Mouse (Mus musculus) adrenal gland, postnatal 25 days (tissue): Measurements from ENCODE around the gene Bicral. TPM values are rescaled to one million over a fixed set of nuclear protein-coding genes. Genes with fewer than 3 reads are reported as not detected.
"Not testable (repeated sequence)": the region's sequence is repeated elsewhere in the genome, so short reads cannot be mapped to it uniquely, and the experiment has no call there.

Source experiments
- DNase-seq: peaks from one replicate; pipeline ENCODE4 v3.0.0; 2021; ENCODE audit warnings: mixed read lengths
- total RNA-seq: library from RNA; stranded (reverse); gene quantifications from 2 replicates; pipeline ENCODE4 v1.2.3, GENCODE M21; 2021

Bicral gene
- total RNA-seq, 1 experiment from 2014 or later = 24.6 TPM

GRCm38 (mm10) chr17:46875626-46876025 is 17.3 kb upstream of the Bicral start:
- DNase-seq = no peak

- peak; percentile 39 for DNase-seq
Measured at GRCm38 (mm10) chr17:46874133-46874532, 15.9 kb upstream of the Bicral start.

- no peak for DNase-seq
Measured at GRCm38 (mm10) chr17:46872806-46873205, 14.5 kb upstream of the Bicral start.

DNA sequence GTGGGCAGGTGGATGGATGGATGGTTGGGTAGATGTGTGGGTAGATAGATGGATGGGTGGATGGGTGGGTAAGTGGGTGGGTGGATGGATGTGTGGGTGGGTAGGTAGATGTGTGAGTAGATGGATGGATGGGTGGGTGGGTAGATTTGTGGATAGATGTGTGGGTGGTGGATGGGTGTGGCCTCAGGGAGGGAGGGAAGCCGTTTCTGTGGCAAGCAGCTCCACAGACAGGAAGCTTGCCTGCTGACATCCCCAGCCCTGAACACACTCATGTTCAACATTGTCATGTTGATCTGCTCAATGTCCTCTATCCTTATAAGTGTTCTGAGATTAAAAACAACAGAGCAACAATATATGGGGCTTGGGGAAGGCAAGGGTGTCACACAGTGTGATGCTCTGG is 12.6 kb upstream of the Bicral start:
- DNase-seq = no peak

- DNase-seq = no peak
Measured at GRCm38 (mm10) chr17:46870204-46870798, 12.0 kb upstream of the Bicral start.

DNA sequence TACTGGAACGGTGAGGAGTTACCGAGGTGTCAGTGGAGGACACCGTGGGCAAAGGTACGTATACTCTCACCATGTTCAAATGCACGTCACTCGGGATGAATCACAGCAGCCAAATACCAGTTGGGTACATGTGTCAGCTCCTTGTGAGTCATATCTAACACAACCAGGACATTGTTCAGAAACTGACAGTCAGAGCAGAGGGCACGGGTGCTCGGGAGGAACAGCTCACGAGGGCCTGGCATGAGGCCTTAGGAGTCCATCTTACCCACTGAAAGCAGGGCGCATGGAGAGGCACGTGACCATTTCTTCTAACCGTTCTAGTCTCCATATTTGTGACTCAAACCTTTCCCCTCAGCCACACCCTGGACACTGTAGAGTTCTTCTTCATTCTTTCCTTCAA is 8.6 kb upstream of the Bicral start:
- DNase-seq = peak; percentile 68

DNA sequence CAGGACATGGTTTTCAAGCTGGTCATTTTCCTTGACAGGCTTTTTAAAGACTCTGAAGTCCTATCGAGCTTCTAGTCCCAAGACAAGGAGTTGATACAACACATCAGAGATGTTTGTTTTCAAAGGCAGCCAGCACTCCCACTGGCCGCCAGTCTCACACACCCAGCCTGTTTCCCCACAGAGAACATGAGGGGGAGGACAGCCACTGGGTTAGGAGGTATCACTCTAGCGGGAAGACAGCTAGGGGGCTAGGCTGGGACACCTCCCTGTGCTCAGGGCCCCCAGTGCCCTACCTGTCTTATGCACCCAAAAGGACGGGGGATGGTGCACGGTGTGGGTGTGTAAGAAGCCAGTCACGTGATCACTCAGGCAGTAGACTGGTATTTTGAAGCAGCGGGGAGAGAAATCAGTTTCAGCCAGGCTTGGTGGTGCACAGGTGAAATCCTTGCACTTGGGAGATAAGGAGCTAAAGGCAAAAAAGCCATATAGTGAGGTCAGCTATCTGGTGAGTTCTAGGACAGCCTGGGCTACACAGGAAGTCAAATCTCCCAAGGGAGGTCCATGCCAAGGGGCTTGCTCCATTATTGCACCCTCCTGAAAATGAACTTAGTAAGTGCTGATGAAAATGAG is 6.4 kb upstream of the Bicral start:
- DNase-seq = no peak

DNA sequence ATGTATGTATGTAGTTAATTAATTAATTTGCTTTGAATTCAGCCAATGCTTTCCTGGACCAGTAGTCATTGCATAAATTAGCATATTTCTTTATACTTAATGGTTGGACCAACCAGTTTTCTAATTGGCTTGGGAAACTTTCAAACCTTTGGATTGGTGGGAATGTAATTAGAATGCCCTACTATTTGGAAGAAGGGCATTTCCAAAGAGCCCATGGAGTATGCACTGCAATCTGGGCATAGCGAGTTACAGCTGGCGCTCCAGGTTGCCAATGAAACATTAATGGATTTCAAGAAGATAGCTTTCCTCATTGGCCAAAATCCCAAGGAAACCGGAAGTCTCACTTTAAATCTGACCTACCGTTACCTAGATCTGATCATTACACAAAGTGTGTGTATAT is 1.8 kb upstream of the Bicral start:
- no peak for DNase-seq

- no peak for DNase-seq
Measured at GRCm38 (mm10) chr17:46858749-46859444, 615 bp upstream of the Bicral start.

DNA sequence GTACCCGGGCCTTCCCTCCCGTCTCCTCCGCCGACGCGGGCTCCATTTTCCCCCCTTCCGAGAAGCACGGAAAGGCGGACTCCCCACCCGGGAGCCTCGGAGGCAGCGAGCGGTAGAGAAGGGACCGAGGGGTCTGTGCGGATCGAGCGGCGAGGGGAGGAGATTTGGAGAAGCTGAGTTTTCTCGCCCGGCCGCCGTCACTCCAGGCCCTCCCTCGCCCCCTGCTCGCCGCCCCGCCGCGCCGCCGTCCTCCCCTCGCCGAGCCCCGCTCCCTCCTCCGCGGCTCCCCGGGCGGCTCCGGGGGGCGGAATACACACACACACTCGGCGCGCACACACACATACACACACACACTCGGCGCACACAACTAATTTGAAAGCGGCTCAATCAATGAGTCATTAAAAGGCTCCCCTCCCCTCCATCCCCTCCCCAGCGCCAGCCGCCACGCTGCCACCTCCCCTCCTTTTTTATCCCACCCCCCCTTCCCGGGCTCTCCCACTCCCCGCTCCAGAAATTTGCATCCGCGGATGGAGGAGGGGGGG is 850 bp downstream of the Bicral start:
- DNase-seq = peak; percentile 79

DNA sequence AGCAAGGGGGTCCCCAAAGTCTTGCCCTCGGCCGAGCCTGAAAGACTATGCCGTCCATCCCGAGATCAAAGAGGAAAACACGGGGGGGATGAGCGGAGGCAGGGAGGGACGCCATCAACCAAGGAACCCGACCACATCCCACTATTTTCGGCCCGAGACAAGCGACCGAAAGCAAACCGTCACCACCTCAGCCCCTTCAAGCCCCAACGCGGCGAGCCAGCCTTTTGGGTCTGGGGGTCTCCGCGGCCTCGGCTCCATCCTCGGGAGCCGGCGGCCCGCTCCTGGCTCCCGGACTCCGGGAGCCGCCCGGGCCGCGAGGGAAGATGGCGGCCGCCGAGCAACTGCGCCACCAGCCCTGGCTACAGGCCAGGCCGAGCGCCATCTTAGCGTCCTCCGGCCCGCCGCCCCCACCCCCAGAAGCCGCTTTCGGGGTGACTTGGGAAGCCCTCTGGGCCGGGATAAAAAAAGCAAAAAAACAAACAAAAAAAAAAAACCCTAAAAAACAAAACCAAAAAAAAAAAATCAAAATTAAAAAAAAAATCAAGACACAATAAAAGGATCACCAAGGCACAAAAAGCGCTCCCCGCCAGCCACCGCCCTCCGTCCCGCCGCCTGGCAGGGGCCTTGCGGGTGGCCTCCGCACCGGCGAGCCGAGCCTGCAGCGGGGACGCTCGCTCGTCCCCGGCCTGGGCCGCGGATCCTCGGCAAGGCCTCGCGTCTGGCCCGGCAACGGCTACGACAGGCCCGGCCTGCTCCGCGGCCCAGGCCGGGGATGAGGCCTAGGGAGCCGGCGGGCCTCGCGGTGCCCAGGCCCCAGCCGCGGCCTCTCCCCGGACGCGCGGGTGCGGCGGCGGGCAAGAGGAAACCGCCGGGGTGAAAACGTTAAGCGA is 1.6 kb downstream of the Bicral start:
- peak; percentile 87 for DNase-seq

DNA sequence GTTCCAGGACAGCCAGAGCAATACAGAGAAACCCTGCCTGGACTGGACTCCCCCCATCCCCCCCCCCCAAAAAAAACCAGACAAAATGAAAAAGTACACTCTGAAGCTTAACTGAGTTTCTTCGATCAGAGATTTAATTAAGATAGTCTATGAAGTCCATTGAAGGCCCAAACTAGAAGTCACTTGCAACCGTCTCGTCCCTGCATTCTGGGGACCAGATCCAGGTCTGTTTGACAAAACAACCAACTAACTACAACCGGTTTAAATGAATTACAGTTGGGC is 2.2 kb downstream of the Bicral start:
- no peak for DNase-seq

GRCm38 (mm10) chr17:46855328-46856106 is 2.8 kb downstream of the Bicral start:
- no peak for DNase-seq

- DNase-seq = no peak
Measured at GRCm38 (mm10) chr17:46854640-46855110, 3.6 kb downstream of the Bicral start.

DNA sequence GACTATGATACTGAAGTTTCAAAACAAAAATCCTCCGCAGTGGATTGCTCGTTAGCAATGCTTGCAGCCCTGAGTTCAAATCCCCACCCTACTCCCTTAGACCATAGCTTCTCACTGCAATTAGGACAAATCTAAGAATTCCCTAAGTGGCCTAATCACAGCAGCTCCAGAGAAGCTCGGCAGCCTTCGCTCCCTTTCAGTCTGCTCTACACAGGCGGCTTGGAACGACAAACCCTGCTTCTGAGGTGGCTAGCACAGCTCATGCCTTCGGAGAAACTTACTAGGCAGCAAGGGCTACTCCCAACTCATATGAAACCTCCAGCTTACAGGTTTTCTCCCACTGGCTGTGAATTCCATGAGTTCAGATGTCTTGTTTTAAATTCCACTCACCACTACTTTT is 4.2 kb downstream of the Bicral start:
- no peak for DNase-seq

DNA sequence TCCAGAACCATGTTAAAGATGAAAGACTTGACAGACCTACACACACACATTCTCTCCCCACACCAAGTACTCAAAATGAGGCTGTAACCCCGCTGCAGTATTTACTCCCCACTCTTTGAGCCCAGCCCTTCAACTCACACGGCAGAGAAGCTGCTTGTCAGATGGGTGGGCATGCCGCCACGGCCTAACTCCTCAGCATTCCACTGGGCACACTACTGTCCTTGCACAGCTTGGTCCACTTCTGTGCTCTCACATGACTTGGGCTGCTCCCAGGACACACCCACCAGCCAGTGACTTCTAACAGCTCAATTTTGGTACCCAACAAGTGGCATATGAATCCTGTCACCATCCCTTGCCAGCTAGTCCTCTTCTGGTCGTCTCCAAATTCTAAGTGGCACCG is 5.0 kb downstream of the Bicral start:
- peak; percentile 51 for DNase-seq

DNA sequence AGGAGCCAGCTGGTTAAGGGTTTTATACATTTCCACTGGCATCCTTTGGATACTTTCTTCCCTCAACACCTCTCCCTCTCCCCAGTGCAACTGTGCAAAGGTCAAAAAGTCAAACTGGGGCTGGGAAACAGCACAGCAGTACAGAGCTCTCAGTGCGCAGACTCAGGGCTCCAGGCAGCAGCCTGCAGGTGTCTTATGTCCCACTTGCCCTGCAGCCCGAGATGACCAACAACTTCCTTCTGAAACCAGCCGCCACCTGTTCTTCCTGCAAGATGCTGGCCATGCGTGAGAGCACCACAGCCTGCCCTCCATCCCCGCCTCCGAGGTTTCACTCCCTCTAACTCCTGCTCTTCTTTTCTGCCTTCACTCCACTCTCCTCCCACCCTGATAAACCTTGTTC is 5.6 kb downstream of the Bicral start:
- no peak for DNase-seq

- no peak for DNase-seq
Measured at GRCm38 (mm10) chr17:46847206-46847605, 11.1 kb downstream of the Bicral start.

GRCm38 (mm10) chr17:46846573-46846972 is 11.7 kb downstream of the Bicral start:
- DNase-seq = not testable (repeated sequence)

GRCm38 (mm10) chr17:46845262-46845661 is 13.0 kb downstream of the Bicral start:
- no peak for DNase-seq

DNA sequence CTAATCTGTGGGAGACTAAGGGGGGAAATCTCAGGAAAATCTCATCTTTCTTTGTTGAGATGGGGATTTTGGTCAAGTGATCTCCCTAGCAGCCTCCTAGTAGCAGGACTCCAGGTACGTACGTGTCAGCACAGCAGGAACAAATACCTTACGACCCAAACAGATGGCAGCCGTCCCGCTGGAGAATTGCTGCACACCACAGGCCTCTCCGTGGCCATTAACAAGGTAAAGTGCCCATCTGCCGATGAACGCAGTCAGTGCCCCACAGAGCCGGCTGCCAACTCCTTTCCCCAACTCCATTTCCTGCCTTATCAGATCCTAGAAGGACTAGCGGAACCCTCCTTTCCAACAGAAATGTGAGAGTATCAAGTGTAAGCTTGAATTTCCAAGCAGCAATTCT is 13.5 kb downstream of the Bicral start:
- no peak for DNase-seq

DNA sequence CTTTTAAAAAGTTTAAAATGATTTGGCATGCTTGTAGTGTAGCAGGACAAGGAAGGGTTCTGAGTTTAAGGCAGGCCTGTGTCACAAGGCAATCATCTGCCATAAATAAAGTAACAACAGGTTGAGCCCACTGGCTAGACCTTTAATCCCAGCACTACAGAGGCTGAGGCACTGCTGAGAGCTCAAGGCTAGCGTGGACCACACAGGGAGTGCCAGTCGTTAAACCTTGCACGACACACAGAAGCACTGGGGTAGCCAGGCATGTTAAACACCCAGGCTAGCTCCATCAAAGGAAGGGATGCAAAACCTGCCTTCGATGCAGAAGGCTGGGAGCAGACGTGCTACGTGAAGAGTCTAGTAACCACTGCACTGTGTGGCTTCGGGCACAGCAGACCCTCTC is 14.6 kb downstream of the Bicral start:
- no peak for DNase-seq
